Mouse (Mus musculus) monocyte, adult 2 months (primary cell): Measurements from ENCODE around the gene Slc12a3.

Experiments used
- DNase-seq, 2 experiments: peaks; one replicate each; pipeline ENCODE4 v3.0.0; 2022; ENCODE audit warnings: low spot score in 2 of 2, low read depth in 1 of 2

Gene Slc12a3

DNA sequence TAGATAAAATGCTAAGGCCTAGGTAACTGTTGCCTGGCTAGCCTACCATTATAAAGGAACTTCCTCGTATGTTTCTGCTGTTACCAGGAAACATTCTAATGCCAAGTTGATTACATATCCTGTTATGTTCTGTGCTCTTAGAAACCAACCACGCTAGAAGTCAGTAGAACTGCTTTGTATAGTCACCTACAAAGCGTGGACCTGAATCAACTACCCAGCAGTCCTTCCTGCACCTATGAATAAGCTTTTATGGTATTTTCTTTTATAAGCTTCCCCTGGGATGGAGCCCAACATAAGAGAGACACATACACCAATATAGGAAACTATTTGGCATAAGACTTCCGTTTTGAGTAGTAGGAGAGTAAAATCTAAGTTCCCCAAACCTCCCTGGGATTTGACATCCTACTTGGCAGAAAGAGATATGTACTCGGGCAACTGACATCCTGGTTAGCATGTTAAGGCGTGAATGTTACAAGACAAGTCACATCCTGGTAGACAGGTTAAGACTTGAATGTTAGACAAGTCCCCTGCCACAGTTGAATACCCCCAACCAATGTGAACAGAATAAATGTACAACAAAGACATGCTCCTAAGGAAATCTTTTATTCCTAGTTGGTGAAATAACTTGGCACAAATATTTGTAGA lies 44.1 kb downstream of the Slc12a3 start:
- DNase-seq: no peak

DNA sequence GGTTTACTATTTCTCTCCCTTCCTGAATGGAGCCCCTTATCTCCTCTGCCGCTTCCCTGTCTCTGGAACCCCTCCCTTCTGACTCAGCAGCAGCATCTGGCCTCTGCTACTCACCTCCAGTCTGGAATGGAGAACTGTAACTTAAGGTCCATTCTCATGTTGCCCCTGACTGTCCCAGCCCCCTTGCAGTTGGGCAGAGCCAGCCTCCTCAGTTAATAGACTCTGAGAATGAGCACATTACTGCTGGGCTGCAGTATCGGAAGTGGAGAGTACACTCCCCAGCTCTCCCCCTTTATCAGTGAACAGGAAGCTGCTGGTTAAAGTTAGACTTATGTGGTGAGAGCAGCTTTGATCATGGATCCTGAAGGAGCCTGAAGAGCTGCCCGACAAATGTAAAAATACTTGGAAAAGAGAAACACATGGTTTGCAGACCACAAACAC lies 46.6 kb downstream of the Slc12a3 start:
- DNase-seq: no peak

GRCm38 (mm10) chr8:94376176-94376575 lies 47.2 kb downstream of the Slc12a3 start:
- DNase-seq: no peak

GRCm38 (mm10) chr8:94376580-94376979 lies 47.6 kb downstream of the Slc12a3 start:
- DNase-seq: no peak

GRCm38 (mm10) chr8:94377031-94377430 lies 48.0 kb downstream of the Slc12a3 start:
- peak; percentile 61 to 64 for DNase-seq

- no peak for DNase-seq
Observed at GRCm38 (mm10) chr8:94377714-94378205, 48.8 kb downstream of the Slc12a3 start.

GRCm38 (mm10) chr8:94378763-94379415 lies 49.9 kb downstream of the Slc12a3 start:
- peak in 1 of 2 experiments; percentile 40 for DNase-seq

- DNase-seq: no peak
Observed at GRCm38 (mm10) chr8:94379686-94380085, 50.7 kb downstream of the Slc12a3 start.

GRCm38 (mm10) chr8:94384166-94384565 lies 55.2 kb downstream of the Slc12a3 start:
- no peak for DNase-seq

- no peak for DNase-seq
Observed at GRCm38 (mm10) chr8:94385506-94386213, 56.7 kb downstream of the Slc12a3 start.

GRCm38 (mm10) chr8:94386214-94387026 lies 57.4 kb downstream of the Slc12a3 start, which contains the start of gene Herpud1:
Gene Herpud1 (plus strand): TSS chr8:94386438.
- DNase-seq: peak; percentile 96 to 97

GRCm38 (mm10) chr8:94387027-94387684 lies 58.2 kb downstream of the Slc12a3 start:
- peak; percentile 70 to 87 for DNase-seq

DNA sequence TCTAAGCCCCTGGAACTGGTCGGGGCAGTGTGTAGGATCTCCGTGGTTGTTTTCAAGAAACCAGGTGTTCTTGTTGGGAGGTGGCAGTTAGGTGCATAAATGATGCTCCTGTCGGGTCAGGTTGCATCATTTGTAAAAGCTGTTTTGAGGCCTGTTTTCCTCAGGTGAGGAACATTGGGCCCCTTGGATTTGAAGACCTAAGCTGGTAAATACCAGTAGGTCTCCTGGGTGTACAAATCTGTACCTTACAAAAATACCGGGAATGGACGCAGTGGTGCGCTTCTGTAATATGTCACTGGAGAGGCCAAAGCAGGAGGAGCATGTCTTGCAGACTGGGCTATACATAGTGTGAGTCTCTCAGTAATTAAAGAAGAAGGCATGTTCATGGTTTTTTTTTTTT lies 58.8 kb downstream of the Slc12a3 start:
- DNase-seq: no peak

DNA sequence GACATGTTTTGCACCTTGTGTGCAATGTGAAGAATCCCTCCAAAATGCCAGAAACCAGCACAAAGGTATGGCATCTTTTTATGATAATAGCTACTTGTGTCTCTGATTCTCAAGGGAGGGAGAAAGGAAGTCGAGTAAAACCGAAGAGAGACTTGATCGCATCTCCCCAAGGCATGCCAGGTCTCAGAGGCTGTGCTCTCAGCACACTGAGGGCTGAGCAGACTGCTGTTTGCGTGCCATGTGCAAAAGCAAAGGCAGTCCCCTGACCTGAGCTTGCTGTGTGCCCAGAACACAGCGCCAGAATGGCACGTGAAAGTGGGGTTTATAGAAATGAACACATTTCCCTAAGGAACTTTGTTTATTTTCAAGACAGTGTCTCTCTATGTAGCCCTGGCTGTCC lies 60.5 kb downstream of the Slc12a3 start:
- no peak for DNase-seq

DNA sequence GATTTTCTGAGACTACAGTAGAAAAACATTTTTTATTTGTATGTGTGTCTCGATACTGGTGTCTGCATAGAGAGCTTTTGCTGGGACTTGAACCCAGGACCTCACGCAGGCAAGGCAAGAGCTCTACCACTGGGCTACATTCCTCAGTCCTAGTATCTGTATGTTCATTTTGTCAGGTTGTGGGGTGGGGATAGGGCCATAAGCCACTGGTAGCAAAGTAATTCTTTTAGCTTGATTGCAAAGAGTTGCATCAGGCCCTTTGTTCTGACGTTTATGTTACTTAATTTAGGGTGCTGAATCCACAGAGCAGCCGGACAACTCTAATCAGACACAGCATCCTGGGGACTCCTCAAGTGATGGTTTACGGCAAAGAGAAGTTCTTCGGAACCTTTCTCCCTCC lies 61.4 kb downstream of the Slc12a3 start:
- DNase-seq: no peak

GRCm38 (mm10) chr8:94390910-94391309 lies 61.9 kb downstream of the Slc12a3 start:
- DNase-seq: no peak

GRCm38 (mm10) chr8:94392147-94392546 lies 63.1 kb downstream of the Slc12a3 start:
- DNase-seq: peak in 1 of 2 experiments; percentile 39

DNA sequence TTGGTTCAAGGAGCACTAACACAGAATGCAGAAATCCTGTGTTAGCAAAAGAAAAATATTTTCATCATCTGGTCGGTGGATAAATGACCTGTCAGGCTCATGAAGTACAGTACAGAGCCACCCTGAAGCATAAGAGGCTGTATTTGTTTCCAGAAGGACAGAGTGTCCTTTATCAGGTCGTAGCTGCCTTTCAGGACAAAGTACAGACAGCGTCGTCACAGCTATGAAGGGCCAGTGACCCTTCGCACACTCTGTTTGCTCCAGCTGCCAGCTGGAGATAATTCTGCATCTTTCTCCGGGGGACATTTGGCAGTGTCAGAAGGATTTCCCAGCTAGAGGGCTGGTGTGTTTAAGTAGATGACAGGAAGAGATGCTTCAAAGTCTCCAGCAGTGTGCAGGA lies 63.6 kb downstream of the Slc12a3 start:
- no peak for DNase-seq

DNA sequence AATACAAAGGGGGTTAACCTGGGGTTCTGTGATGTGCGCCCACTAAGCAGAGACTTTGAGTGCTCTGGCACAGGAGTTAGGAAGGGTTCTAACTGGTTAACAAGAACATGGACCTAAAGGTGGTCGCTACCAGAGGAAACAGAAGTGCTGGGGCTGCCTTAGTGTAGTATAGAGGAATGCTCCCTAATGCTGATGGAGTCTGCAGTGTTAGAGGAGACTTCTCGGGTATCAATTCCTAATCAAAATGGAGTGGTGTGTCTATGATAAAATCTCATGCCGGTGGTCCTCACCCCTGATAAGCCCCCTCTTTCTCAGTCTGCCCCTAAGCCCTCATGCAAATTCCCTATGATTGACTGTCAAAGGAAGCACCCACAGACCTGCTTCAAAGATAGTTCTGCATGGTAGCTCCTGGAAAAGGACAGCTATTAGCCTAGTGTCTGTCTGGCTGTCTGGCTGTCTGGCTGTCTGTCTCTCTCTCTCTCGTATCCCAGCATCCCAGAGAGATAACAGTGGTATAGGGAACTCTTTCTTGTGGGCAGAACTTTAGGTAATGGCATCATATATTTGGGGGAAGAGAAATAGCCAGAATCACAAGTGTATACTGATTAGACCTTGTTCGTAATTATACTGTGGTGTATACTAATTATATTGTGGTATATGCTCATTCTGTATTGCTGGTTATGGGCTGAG lies 67.0 kb downstream of the Slc12a3 start:
- DNase-seq: no peak
